Mouse (Mus musculus): Measurements from ENCODE around the gene Bscl2. TPM values are rescaled to one million over a fixed set of nuclear protein-coding genes. Genes with fewer than 3 reads are reported as not detected.

Gene Bscl2
- polyA plus RNA-seq, 1 experiment from 2014 or later = 58.1 TPM

DNA sequence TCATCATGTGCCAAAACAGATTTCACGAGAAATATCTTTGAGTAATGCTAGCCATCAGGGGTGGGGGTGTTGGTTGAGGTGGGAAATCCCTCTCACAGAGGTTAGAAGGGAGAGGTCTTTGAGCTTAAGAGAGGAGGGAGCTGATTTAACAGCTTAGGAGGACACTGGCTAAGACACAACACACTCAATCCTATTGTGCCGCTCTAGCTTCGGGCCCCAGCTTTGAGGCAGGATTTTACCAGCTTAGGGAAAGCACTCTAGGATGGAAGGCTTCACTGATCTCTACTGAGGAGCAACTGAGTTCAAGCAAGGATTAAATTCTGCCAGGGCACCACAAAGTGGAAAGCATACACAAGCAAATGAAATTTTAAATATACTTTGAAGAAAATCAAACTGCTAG is 20.3 kb upstream of the Bscl2 start:
- H3K4me1 ChIP-seq = peaks cover 30% of the 10 kb centered on the region
- H3K27ac ChIP-seq = no peak overlapping the region
- H3K27me3 ChIP-seq = no peaks in the 10 kb centered on the region
- ATAC-seq (replicated peaks; ENCODE audit: low FRiP score) = no peak
- H3K4me2 ChIP-seq = peak overlapping the region; percentile 88
- peak overlapping the region; percentile 17; the same call in 1 of the 2 replicates for H3K4me3 ChIP-seq (replicated peaks)
- WGBS = 84% methylated on average over 3 of the region's 3 CpGs
- H3K36me3 ChIP-seq = peaks cover 50% of the 10 kb centered on the region
- no peaks in the 10 kb centered on the region for H3K9me3 ChIP-seq (replicated peaks)
- peak overlapping the region; percentile 28; the same call in 1 of the 2 replicates for H3K9ac ChIP-seq

GRCm38 (mm10) chr19:8818301-8818798 is 18.9 kb upstream of the Bscl2 start:
- Histone ChIP-seq H3K36me3 (peaks cover 45% of the 10 kb centered on the region), H3K9ac (peak overlapping the region; percentile 82), H3K4me1 (peaks cover 43% of the 10 kb centered on the region), H3K4me2 (peak overlapping the region; percentile 88), H3K27me3 (no peaks in the 10 kb centered on the region), H3K27ac (peak overlapping the region; percentile 100), H3K4me3 (replicated peaks) (peak overlapping the region; percentile 88), H3K9me3 (replicated peaks) (no peaks in the 10 kb centered on the region)
- 19% methylated on average over 14 of the region's 14 CpGs for WGBS
- ATAC-seq (replicated peaks; ENCODE audit: low FRiP score) = no peak

DNA sequence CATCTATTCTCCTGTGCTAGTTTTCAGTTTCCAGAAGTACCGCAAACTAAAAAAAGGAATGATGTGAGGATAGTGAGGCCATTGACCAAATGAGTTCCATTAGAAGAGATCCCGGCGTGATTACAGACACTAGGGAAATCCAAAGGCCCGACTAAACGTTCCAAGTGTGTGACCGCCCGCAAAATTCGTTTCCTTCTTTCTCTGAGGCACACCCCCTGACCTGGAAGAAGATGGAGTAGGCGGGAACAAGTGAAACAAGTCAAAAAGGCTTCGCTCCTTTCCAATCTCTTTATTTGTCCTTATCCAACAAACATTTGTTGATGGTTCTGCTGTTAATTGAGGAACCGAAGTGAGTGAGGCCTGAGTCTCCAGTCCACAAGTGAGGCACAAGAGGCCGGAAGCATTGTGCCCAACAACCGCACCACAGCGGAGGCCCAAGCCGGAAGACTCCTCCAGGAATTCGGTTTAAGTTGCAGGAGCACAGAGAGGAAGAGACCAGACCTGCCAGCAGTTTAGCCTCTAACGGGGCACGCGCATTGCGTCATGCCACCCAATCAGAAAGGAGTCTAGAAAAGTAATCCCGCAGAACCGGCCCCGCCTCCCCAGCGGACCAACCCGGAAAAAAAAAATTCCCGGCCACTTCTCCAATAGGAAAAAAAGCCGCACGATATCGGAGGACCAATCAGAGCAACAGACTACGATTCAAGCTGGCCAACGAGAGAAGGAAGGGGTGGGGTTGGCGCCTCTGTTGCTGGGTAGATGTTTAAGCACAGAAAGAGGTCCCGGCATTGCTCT is 18.3 kb upstream of the Bscl2 start, which contains the start of gene Ttc9c:
Gene Ttc9c (minus strand): TSS at position 533 of the 795 bp plus-strand sequence.
- H3K9ac ChIP-seq = peak within 1 kb of the TSS; percentile 99

GRCm38 (mm10) chr19:8819596-8820423 is 17.5 kb upstream of the Bscl2 start, which contains the start of gene Hnrnpul2:
TSS of gene Hnrnpul2 (plus strand) at chr19:8820010.
- Histone ChIP-seq H3K9ac (peak within 1 kb of the TSS; percentile 99), H3K4me2 (peak within 1 kb of the TSS; percentile 88), H3K4me3 (replicated peaks) (peak within 1 kb of the TSS; percentile 88), H3K27ac (peak within 1 kb of the TSS; percentile 100), H3K36me3 (peaks cover 46% of the 10 kb centered on the region), H3K4me1 (peaks cover 44% of the 10 kb centered on the region), H3K27me3 (no peaks in the 10 kb centered on the region), H3K9me3 (replicated peaks) (no peaks in the 10 kb centered on the region)
- peak; percentile 95 for ATAC-seq (replicated peaks; ENCODE audit: low FRiP score)
- under 1% methylated on average over 83 of the region's 83 CpGs for WGBS

More for the DNA sequence above, 18.3 kb upstream of the Bscl2 start, which contains the start of gene Ttc9c:
- peak; percentile 93 for ATAC-seq (replicated peaks; ENCODE audit: low FRiP score)
- under 1% methylated on average over 33 of the region's 33 CpGs for WGBS
- H3K9me3 ChIP-seq (replicated peaks) = no peaks in the 10 kb centered on the region
- H3K4me2 ChIP-seq = peak within 1 kb of the TSS; percentile 88
- H3K27ac ChIP-seq = peak within 1 kb of the TSS; percentile 100
- peaks cover 45% of the 10 kb centered on the region for H3K36me3 ChIP-seq
- peaks cover 44% of the 10 kb centered on the region for H3K4me1 ChIP-seq
- peak within 1 kb of the TSS; percentile 88 for H3K4me3 ChIP-seq (replicated peaks)
- H3K27me3 ChIP-seq = no peaks in the 10 kb centered on the region

DNA sequence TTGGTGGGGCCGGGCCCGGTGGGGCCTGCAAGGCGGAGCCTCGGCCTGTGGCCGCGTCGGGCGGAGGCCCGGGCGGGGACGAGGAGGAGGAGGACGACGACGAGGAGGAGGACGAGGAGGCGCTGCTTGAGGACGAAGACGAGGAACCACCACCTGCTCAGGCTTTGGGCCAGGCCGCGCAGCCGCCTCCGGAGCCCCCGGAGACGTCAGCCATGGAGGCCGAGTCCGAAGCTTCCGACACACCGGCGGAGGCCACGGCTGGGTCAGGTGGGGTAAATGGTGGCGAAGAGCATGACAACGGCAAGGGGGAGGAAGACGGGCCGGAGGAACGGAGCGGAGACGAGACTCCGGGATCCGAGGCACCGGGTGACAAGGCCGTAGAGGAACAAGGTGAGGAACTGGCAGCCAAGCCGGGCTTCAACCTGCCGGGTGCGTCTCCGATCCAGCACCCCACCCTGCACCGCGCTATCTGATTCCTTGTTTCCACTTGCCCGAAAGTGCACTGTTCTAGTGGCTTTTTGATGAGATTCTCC is 16.8 kb upstream of the Bscl2 start:
- Histone ChIP-seq H3K4me2 (peak overlapping the region; percentile 88), H3K27ac (peak overlapping the region; percentile 100), H3K36me3 (peaks cover 46% of the 10 kb centered on the region), H3K9ac (peak overlapping the region; percentile 99), H3K4me3 (replicated peaks) (peak overlapping the region; percentile 88), H3K4me1 (peaks cover 42% of the 10 kb centered on the region), H3K9me3 (replicated peaks) (no peaks in the 10 kb centered on the region), H3K27me3 (no peaks in the 10 kb centered on the region)
- under 1% methylated on average over 48 of the region's 48 CpGs for WGBS
- ATAC-seq (replicated peaks; ENCODE audit: low FRiP score) = peak; percentile 20

DNA sequence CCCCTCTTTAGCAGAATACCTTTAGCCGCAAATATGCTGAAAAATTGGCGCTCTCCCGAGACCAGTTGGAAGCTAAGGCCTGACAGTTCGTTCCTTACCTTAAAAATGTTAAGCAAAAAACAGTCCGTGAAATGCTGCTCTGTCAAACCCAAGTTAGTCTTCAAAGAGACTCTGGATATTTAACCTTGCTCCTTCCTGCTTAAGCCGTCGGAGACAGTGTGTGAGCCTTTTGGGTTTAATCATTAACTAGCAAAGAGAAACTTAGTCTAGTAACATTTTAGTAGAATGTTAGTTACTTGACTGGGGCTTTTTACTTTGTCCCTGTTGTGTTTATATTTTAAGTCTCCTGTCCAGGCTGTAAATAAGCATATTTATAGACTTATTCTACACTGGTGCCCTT is 16.1 kb upstream of the Bscl2 start:
- Histone ChIP-seq H3K36me3 (peaks cover 46% of the 10 kb centered on the region), H3K27ac (peak overlapping the region; percentile 100), H3K27me3 (no peaks in the 10 kb centered on the region), H3K9me3 (replicated peaks) (no peaks in the 10 kb centered on the region), H3K4me2 (peak overlapping the region; percentile 88), H3K9ac (peak overlapping the region; percentile 99), H3K4me1 (peaks cover 35% of the 10 kb centered on the region), H3K4me3 (replicated peaks) (peak overlapping the region; percentile 88)
- WGBS = under 1% methylated on average over 7 of the region's 7 CpGs
- no peak for ATAC-seq (replicated peaks; ENCODE audit: low FRiP score)

GRCm38 (mm10) chr19:8822696-8823095 is 14.6 kb upstream of the Bscl2 start:
- 0 out of 2 replicates have a peak overlapping the region, but pooled peaks have one; percentile 2 for H3K9ac ChIP-seq
- no peak for ATAC-seq (replicated peaks; ENCODE audit: low FRiP score)
- 78% methylated on average over 8 of the region's 8 CpGs for WGBS
- no peaks in the 10 kb centered on the region for H3K27me3 ChIP-seq
- H3K27ac ChIP-seq = no peak overlapping the region
- no peaks in the 10 kb centered on the region for H3K9me3 ChIP-seq (replicated peaks)
- H3K4me3 ChIP-seq (replicated peaks) = peak overlapping the region; percentile 88
- peaks cover 23% of the 10 kb centered on the region for H3K4me1 ChIP-seq
- peak overlapping the region; percentile 88 for H3K4me2 ChIP-seq
- H3K36me3 ChIP-seq = peaks cover 51% of the 10 kb centered on the region

- H3K27ac ChIP-seq = no peak within 1 kb of the TSS
- peaks cover 99% of the 10 kb centered on the region for H3K36me3 ChIP-seq
- no peak within 1 kb of the TSS for H3K4me2 ChIP-seq
- no peak for ATAC-seq (replicated peaks; ENCODE audit: low FRiP score)
- H3K27me3 ChIP-seq = no peaks in the 10 kb centered on the region
- H3K4me3 ChIP-seq (replicated peaks) = no peak within 1 kb of the TSS
- no peaks in the 10 kb centered on the region for H3K4me1 ChIP-seq
- 92% methylated on average over 8 of the region's 8 CpGs for WGBS
- H3K9ac ChIP-seq = no peak within 1 kb of the TSS
- no peaks in the 10 kb centered on the region for H3K9me3 ChIP-seq (replicated peaks)
Observed at GRCm38 (mm10) chr19:8829660-8830059, 7.6 kb upstream of the Bscl2 start, which contains the start of gene AC129217.1. TSS of gene AC129217.1 (plus strand) at chr19:8829773.

DNA sequence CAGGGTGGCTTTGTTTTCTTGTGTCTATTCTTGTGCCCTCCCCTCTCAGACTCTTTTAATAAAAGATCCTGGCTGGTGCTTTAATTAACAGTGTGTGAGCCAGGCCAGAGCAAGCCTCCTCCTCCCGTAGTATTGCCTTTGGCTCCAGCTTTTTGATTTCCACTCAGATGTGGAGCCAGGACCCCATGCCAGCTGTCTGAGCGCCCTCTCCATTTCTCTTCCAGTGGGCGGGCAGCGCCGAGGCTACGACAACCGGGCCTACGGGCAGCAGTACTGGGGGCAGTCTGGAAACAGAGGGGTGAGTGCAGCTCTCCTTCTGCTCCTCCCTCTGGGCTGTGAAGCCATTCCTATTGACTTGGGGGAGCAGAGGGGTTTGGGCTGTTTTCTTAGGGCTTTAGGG is 6.6 kb upstream of the Bscl2 start:
- H3K36me3 ChIP-seq = peaks cover 100% of the 10 kb centered on the region
- H3K4me3 ChIP-seq (replicated peaks) = no peak overlapping the region
- no peaks in the 10 kb centered on the region for H3K9me3 ChIP-seq (replicated peaks)
- 93% methylated on average over 8 of the region's 8 CpGs for WGBS
- H3K4me2 ChIP-seq = no peak overlapping the region
- no peaks in the 10 kb centered on the region for H3K4me1 ChIP-seq
- no peak overlapping the region for H3K27ac ChIP-seq
- ATAC-seq (replicated peaks; ENCODE audit: low FRiP score) = no peak
- H3K27me3 ChIP-seq = no peaks in the 10 kb centered on the region
- no peak overlapping the region for H3K9ac ChIP-seq

DNA sequence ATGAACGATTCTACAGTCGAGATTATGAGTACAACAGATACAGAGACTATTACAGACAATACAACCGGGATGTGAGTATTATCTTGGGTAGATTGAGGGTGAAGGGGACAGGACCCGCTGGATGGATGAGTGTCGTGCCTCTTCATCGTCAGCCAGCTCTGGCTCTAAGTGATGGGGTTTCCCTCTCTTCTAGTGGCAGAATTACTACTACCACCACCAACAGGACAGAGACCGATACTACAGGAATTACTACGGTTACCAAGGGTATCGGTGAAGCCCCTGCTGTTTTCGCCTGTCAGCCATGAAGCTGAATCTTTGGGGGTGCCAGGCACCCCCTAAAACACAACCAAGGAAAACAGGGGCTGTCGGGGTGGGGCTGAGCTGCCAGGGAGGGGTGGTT is 6.0 kb upstream of the Bscl2 start:
- no peak overlapping the region for H3K4me2 ChIP-seq
- H3K4me1 ChIP-seq = no peaks in the 10 kb centered on the region
- 83% methylated on average over 11 of the region's 11 CpGs for WGBS
- H3K4me3 ChIP-seq (replicated peaks) = no peak overlapping the region
- ATAC-seq (replicated peaks; ENCODE audit: low FRiP score) = no peak
- H3K27ac ChIP-seq = no peak overlapping the region
- H3K27me3 ChIP-seq = no peaks in the 10 kb centered on the region
- H3K36me3 ChIP-seq = peaks cover 100% of the 10 kb centered on the region
- H3K9me3 ChIP-seq (replicated peaks) = no peaks in the 10 kb centered on the region
- H3K9ac ChIP-seq = no peak overlapping the region

GRCm38 (mm10) chr19:8832971-8833370 is 4.3 kb upstream of the Bscl2 start:
- Histone ChIP-seq H3K27ac (no peak overlapping the region), H3K27me3 (no peaks in the 10 kb centered on the region), H3K4me3 (replicated peaks) (no peak overlapping the region), H3K36me3 (peaks cover 83% of the 10 kb centered on the region), H3K4me1 (peaks cover 4% of the 10 kb centered on the region), H3K4me2 (no peak overlapping the region), H3K9me3 (replicated peaks) (no peaks in the 10 kb centered on the region), H3K9ac (no peak overlapping the region)
- no peak for ATAC-seq (replicated peaks; ENCODE audit: low FRiP score)
- 93% methylated on average over 4 of the region's 4 CpGs for WGBS

Data from kidney, embryonic 15.5 days (tissue).